Mouse (Mus musculus): ENCODE data around the gene Cnot1.

DNA sequence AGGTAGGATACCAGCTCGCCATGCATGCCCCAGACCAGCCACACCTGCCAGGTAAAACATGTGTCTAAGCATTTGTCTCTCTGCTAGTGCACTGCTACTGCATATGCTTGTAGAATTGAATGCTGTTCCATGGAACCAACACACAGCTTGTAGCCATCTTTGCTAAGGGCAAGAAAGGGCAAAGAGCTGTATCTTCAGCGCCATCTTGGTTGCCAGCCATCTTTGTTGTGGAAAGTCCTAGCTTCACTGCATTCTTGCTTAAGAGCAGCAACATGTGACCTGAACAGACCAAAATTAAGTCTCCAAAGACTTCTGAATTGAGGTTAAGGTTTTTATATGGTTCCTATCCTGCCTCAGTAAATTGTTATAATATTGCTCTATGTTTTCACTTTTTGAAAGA, 25.5 kb downstream of the Cnot1 start:
- no peak for TF ChIP-seq POLR2A (IDR thresholded peaks at IDR 0.05; ENCODE audit: low read depth, low read length)
- no peak for TF ChIP-seq CTCF (IDR thresholded peaks at IDR 0.05; ENCODE audit: extremely low read depth, insufficient read length, insufficient replicate concordance, low read depth, low read length)
